Mouse (Mus musculus) heart, embryonic 11.5 days (tissue): ENCODE measurements around the gene Ngef. TPM values are rescaled to one million over a fixed set of nuclear protein-coding genes. Genes with fewer than 3 reads are reported as not detected.
A peak's percentile ranks its signal among the peaks of the same experiment; 100 is the strongest.

Experiments
- ATAC-seq: fragments of 200-750 bp; cut with Nextera tagmentation; replicated peaks from 2 replicates; pipeline ENCODE4 v1.8.0; 2017; ENCODE audit warnings: moderate library complexity; ENCODE audit not compliant: insufficient number of reproducible peaks, low FRiP score, low TSS enrichment
- H3K27ac ChIP-seq: fragments of 300-500 bp; sonication (generic); 2 replicates; pipeline ENCODE4 v1.5.1; 2014; ENCODE audit warnings: mild to moderate bottlenecking, low read depth, low read length
- H3K27me3 ChIP-seq: fragments of 300-500 bp; sonication (generic); 2 replicates; pipeline ENCODE4 v1.6.1; 2014; ENCODE audit warnings: mild to moderate bottlenecking, low read length, mixed read lengths; ENCODE audit not compliant: control insufficient read depth, insufficient read depth
- H3K36me3 ChIP-seq: fragments of 300-500 bp; sonication (generic); 2 replicates; pipeline ENCODE4 v1.6.1; 2014; ENCODE audit warnings: mild to moderate bottlenecking, low read length, moderate library complexity, mixed read lengths; ENCODE audit not compliant: control insufficient read depth, insufficient read depth
- H3K4me1 ChIP-seq: fragments of 300-500 bp; sonication (generic); 2 replicates; pipeline ENCODE4 v1.6.1; 2014; ENCODE audit warnings: low read length; ENCODE audit not compliant: control insufficient read depth, insufficient read depth
- H3K4me2 ChIP-seq: fragments of 300-500 bp; sonication (generic); 2 replicates; pipeline ENCODE4 v1.6.1; 2014; ENCODE audit warnings: mild to moderate bottlenecking, moderate library complexity
- H3K4me3 ChIP-seq: fragments of 300-500 bp; sonication (generic); 2 replicates; pipeline ENCODE4 v1.5.1; 2014; ENCODE audit warnings: low read depth, low read length
- H3K9ac ChIP-seq: fragments of 300-500 bp; sonication (generic); 2 replicates; pipeline ENCODE4 v1.6.1; 2014; ENCODE audit warnings: mild to moderate bottlenecking, low read depth, low read length, moderate library complexity
- H3K9me3 ChIP-seq: fragments of 300-500 bp; sonication (generic); replicated peaks from 2 replicates; pipeline ENCODE4 v1.6.1; 2016; ENCODE audit warnings: low read length; ENCODE audit not compliant: control insufficient read depth
- WGBS: fragments of 180-500 bp; shearing (Covaris S2); extraction: QIAGEN DNeasy Blood & Tissue Kit; methylation state at CpG from one replicate; pipeline ENCODE4 v1.1.7; 2014; ENCODE audit not compliant: insufficient replicate concordance; 5-methylcytosine and 5-hydroxymethylcytosine counted together
- polyA plus RNA-seq: library from polyadenylated mRNA; unstranded; fragments of >200 nt; fragmentation: Nextera tagmentation; extraction: Ambion mirVana; gene quantifications from 2 replicates; pipeline ENCODE4 v1.2.1, GENCODE M21; 2014

Ngef gene
- 0.84 and 1.7 TPM in 2 replicates for polyA plus RNA-seq

DNA sequence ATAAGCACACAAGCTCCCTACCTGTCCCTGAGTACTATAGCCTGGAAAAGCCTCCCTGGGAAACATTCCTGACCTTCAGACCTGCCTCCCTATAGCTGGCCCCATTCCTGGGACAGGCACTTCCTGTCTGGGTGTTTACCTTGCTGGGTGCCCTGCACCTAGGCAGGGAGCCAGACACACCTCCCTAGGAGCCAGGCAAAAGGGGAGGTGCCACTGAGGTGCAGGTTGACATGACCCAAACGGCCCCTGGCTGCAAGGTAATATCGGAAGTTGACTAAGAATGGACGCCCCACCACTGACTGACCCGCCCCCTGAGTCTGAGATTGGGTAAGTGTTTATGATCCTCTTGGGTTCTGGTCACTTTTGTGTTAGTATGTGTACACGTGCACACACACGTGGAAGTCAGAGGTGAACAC, at the start of gene Ngef:
Gene Ngef, minus strand, starts transcription at position 71 of the 416 bp plus-strand sequence.
- H3K4me1 ChIP-seq = no peaks in the 10 kb centered on the region
- no peak within 1 kb of the TSS for H3K4me3 ChIP-seq
- H3K27me3 ChIP-seq = no peaks in the 10 kb centered on the region
- H3K4me2 ChIP-seq = no peak within 1 kb of the TSS
- H3K9me3 ChIP-seq = no peaks in the 10 kb centered on the region
- H3K9ac ChIP-seq = no peak within 1 kb of the TSS
- 68% methylated on average over 6 of the region's 6 CpGs for WGBS
- no peak for ATAC-seq
- no peak within 1 kb of the TSS for H3K27ac ChIP-seq
- H3K36me3 ChIP-seq = no peaks in the 10 kb centered on the region

DNA sequence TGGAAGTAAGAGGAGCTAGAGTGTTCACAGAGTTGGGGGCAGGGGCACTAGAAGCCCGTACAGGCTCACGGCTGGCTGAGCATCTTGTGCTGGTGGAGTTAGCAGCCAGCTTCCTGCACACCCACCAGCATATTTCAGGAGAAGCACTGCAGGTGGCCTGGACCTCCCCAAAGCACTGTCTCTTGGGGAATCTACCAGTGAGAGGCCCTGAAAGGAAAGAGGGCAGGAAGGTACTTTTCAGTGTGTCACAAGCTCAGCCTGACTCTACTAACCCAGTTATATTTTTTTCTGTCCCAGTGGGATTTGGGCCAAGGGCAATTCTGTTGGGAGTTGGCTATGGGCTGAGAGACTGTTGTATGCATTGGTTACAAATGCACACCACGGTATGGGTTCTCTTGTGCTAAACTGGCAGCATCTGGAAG, 48.2 kb upstream of the Ngef start:
- WGBS = 69% methylated on average over 3 of the region's 3 CpGs
- H3K9ac ChIP-seq = no peak overlapping the region
- no peaks in the 10 kb centered on the region for H3K36me3 ChIP-seq
- H3K4me3 ChIP-seq = no peak overlapping the region
- no peak for ATAC-seq
- H3K9me3 ChIP-seq = no peaks in the 10 kb centered on the region
- H3K27ac ChIP-seq = no peak overlapping the region
- H3K4me1 ChIP-seq = peaks cover 7% of the 10 kb centered on the region
- no peaks in the 10 kb centered on the region for H3K27me3 ChIP-seq
- peak overlapping the region; percentile 48; the same call in 1 of the 2 replicates for H3K4me2 ChIP-seq

DNA sequence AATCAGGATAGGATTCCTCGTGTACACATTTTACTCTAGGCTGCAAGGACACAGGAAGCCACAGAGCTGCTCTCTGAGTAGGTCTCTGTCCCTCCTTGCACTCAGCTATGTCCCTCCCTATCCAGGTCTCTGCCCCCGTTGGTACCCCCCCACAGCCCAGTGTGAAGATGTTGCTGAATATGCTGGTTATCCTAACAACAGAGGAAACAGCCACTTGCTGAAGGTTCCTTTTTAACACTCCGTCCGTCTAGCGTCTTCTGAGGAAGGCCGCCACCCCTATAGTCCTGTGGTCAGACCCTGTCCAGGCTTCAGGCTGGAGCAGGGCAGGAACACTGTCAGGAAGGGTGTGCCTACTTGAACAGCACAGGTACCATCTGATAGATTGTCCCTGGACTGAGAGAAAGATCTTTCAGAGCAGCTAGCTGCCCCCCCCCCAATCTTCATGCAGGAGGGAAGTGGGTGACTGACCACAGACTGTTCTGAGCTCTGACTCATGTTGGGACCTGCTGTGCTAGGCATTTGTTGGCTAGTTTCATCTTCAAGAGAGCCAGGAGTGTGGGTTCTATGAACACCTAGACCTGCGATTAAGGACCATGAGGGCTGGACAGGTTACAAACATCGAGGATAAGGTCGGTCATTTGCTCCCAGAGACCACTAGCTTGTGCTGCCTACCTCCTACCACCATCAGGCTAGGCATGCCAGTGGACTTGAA, 47.6 kb upstream of the Ngef start:
- Histone ChIP-seq H3K4me2 (peak overlapping the region; percentile 48), H3K9ac (peak overlapping the region; percentile 2; the same call in 1 of the 2 replicates), H3K9me3 (no peaks in the 10 kb centered on the region), H3K4me3 (no peak overlapping the region), H3K27me3 (no peaks in the 10 kb centered on the region), H3K27ac (no peak overlapping the region), H3K36me3 (no peaks in the 10 kb centered on the region), H3K4me1 (peaks cover 3% of the 10 kb centered on the region; the same call in 1 of the 2 replicates)
- WGBS = 67% methylated on average over 9 of the region's 9 CpGs
- ATAC-seq = no peak

DNA sequence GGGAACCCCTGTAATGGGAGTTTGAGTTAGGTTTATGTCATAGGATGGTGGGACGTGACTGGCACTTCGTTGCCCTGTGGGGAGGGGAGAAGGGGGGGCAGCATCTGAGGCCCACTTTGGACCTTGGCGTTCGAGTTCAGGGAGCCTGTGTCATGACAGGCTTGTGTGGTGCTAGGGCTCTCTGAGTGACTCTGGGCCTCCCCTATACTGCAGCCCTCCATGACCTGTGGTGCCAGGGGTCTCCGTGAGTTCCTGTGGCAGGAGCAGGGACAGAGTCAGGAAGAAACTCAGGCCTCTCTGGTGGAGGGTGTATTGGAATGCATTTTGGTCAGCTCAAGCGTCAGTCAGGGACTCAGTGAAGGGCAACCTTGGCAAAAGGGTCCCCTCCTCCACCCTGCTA, 47.0 kb upstream of the Ngef start:
- peak overlapping the region; percentile 48 for H3K4me2 ChIP-seq
- H3K27me3 ChIP-seq = no peaks in the 10 kb centered on the region
- 64% methylated on average over 6 of the region's 6 CpGs for WGBS
- peaks cover 3% of the 10 kb centered on the region; the same call in 1 of the 2 replicates for H3K4me1 ChIP-seq
- peak overlapping the region; percentile 29 for H3K4me3 ChIP-seq
- peak overlapping the region; percentile 2; the same call in 1 of the 2 replicates for H3K9ac ChIP-seq
- 0 out of 2 replicates have a peak overlapping the region, but pooled peaks have one; percentile 0 for H3K27ac ChIP-seq
- no peaks in the 10 kb centered on the region for H3K9me3 ChIP-seq
- 0 out of 2 replicates have a peak, but pooled peaks have one; percentile 31 for ATAC-seq
- no peaks in the 10 kb centered on the region for H3K36me3 ChIP-seq

DNA sequence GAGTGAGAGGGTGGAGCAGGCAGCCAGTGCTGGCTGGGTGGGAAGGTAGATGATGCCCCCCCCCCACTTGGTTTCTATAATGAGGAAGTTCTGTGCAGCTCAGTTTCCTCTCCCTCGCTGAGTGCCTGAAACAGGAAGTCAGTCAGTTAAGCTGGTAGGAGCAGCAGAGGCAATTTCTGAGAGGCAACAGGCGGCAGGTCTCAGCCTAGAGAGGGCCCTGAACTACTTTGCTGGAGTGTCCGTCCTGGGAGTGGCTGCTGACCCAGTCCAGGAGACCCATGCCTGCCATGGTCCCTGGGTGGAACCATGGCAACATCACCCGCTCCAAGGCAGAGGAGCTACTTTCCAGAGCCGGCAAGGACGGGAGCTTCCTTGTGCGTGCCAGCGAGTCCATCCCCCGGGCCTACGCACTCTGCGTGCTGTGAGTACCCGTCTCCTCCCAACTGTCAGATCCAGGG, 46.6 kb upstream of the Ngef start, which contains the start of gene Inpp5d:
Gene Inpp5d, plus strand, starts transcription at position 102 of the 458 bp plus-strand sequence.
- 76% methylated on average over 12 of the region's 12 CpGs for WGBS
- Histone ChIP-seq H3K27me3 (no peaks in the 10 kb centered on the region), H3K9me3 (no peaks in the 10 kb centered on the region), H3K4me1 (peaks cover 3% of the 10 kb centered on the region; the same call in 1 of the 2 replicates), H3K27ac (peak within 1 kb of the TSS; percentile 0), H3K36me3 (no peaks in the 10 kb centered on the region), H3K4me2 (peak within 1 kb of the TSS; percentile 48), H3K4me3 (peak within 1 kb of the TSS; percentile 29), H3K9ac (peak within 1 kb of the TSS; percentile 2; the same call in 1 of the 2 replicates)
- ATAC-seq = no peak; the same call in 1 of the 2 replicates

DNA sequence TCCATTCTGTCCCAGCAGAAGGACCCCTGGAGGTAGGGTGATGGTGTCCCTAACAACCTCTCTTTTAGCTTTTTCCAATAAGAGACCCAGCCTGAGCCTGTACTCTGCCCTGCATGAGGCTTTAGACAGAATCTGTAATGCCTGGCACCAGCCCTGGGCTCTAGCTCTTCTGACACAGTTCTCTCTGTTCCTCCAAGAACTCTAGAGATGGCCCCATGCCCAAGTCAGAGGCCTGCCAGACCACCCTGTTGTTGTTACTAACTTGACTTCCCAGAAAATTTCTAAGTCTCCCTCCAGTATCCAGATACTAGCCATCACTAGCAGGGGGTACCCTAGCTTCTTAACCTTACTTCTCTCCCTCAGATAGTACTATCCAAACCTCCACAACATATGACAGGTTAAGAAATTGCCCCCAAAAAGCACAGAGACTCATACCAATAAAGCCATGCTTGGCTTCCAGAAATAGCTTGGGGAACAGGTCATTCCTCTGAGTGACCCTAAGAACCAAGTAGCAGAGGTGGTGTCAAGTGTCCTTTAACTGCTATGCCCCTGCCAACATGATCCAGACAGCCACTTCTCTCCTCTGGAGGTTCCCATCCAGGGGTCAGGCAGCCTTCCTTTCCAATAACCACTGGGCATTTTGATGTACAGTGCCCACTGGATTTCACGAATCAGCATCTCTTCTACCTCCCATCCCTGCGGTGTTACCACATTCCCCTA, 41.1 kb upstream of the Ngef start:
- Histone ChIP-seq H3K27ac (no peak overlapping the region), H3K4me2 (no peak overlapping the region), H3K4me3 (no peak overlapping the region), H3K9ac (no peak overlapping the region), H3K4me1 (no peaks in the 10 kb centered on the region), H3K36me3 (no peaks in the 10 kb centered on the region), H3K9me3 (no peaks in the 10 kb centered on the region), H3K27me3 (no peaks in the 10 kb centered on the region)
- 80% methylated on average over 2 of the region's 2 CpGs for WGBS
- ATAC-seq = no peak

DNA sequence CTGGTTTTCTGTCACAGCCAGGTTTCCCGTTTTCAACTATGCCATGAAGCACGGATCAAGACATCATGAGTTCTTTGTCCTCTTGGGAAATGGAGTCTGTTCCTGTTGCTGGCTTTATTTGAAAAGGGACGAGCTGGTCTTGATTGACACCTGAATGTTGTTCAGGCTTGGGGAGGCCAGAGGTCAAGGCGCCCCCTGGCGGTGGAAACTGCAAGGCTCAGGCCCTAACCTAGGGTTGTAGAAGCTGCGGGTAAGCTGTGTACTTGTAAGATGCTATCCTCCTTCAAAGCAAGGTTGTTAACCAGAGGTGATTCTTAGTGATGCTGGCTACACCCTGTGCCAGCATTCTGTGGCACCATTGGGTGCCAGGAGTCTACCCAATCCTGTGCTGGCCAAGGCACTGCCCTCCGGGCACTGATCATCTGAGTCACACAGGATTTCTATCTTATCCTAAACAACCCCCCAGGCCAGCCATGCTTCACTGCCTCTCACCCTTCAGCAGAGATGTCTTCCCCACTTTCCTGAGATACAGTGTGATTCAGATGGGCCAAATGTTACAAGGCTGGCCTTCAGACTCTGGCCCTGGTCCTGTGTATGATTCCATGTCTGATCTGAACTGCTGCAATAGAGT, 34.9 kb upstream of the Ngef start:
- ATAC-seq = no peak

DNA sequence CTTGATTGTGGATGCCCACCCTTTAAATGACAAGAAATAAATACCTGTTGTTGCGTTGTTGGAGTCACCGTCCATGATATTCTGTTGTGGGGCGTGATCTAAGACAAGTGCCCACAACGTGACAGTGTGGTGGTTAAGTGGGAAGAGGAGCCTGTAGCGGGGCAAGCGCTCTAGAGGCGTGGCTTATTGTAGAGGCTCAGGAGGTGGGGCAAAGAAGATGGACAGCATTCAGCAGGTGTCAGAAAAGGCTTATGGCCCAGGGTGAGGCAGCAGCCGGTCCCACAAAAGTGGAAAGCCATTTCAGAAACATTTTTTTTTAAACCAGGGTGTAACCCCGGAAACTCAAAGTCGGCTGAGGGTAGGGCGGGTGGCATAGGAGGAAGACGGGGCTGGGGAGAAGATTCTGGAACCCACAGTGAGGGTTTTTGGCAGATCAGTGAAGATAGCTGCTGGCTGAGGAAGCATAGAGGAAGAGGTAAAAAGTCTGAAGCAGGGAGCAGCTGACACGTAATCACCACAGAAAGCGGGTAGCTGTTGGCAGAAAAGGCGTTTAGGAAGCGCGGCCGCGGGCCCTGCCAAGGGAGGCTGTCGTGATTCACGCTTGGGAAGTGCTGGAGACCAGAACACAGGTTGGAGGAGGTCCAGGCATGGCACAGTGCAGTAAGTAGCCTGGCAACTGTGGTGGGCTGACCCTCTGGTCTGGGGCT, 33.9 kb upstream of the Ngef start:
- H3K4me2 ChIP-seq = no peak overlapping the region
- no peaks in the 10 kb centered on the region for H3K4me1 ChIP-seq
- no peak overlapping the region for H3K4me3 ChIP-seq
- H3K27ac ChIP-seq = no peak overlapping the region
- no peak for ATAC-seq
- H3K9ac ChIP-seq = no peak overlapping the region
- no peaks in the 10 kb centered on the region for H3K36me3 ChIP-seq
- 71% methylated on average over 21 of the region's 21 CpGs for WGBS
- H3K9me3 ChIP-seq = no peaks in the 10 kb centered on the region
- peaks cover 2% of the 10 kb centered on the region; the same call in 1 of the 2 replicates for H3K27me3 ChIP-seq

More for the DNA sequence above, 34.9 kb upstream of the Ngef start:
- 34% methylated on average over 7 of the region's 7 CpGs for WGBS
- H3K9ac ChIP-seq = no peak overlapping the region
- no peaks in the 10 kb centered on the region for H3K9me3 ChIP-seq
- H3K4me3 ChIP-seq = no peak overlapping the region
- H3K27ac ChIP-seq = no peak overlapping the region
- peaks cover 2% of the 10 kb centered on the region; the same call in 1 of the 2 replicates for H3K27me3 ChIP-seq
- H3K4me2 ChIP-seq = no peak overlapping the region
- no peaks in the 10 kb centered on the region for H3K36me3 ChIP-seq
- no peaks in the 10 kb centered on the region for H3K4me1 ChIP-seq
